Mouse (Mus musculus): ENCODE data around the gene Bsx. TPM values are rescaled to one million over a fixed set of nuclear protein-coding genes. Genes with fewer than 3 reads are reported as not detected.

Bsx gene
- polyA plus RNA-seq (2015; fragmentation: Nextera tagmentation; extraction: Ambion mirVana): 0.91 and 2.9 TPM in 2 replicates

DNA sequence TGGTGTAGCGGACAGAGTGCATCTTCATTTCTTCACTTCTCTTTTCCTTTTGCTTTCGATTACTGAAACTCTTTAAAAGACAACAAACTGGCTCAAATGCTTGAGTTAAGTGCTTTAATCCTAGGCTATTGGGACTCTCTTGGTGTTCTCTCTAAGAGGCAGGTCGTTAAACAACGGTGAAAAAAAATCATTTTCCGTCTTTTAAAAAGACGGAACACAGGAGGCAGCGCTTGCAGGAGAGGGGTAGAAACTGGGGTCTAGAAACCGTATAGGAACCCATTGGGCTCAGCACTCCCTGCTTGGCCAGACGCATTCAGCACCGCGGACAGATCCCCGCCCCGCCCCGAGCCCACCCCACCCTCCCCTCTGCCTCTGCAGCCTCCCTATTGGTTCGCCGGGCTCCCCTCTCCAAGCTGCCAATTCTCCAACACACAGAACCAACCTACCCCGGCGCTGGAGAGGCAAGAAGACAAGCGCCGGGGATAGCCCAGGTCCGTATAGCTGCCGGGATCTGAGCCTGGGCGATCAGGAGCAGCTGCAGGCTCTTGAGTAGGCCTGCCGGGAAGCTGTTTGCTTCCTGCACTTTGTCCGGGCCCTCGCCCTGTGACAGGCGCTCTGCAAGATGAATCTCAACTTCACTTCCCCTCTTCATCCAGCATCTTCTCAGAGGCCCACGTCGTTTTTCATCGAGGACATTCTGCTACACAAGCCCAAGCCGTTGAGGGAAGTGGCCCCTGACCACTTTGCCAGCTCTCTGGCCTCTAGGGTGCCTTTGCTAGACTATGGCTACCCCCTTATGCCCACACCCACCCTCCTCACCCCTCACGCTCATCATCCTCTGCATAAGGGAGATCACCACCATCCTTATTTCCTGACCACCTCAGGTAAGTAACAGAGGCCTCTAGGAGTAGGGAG, at the start of gene Bsx:
Gene Bsx (plus strand): TSS at position 572 of the 915 bp plus-strand sequence.
- Histone ChIP-seq H3K4me2 (replicated peaks) (0 out of 2 replicates have a peak within 1 kb of the TSS, but pooled peaks have one; percentile 14), H3K27ac (replicated peaks) (no peak within 1 kb of the TSS), H3K4me3 (0 out of 2 replicates have a peak within 1 kb of the TSS, but pooled peaks have one; percentile 10), H3K27me3 (peaks cover 88% of the 10 kb centered on the region), H3K36me3 (no peaks in the 10 kb centered on the region), H3K9ac (replicated peaks) (no peak within 1 kb of the TSS), H3K9me3 (no peaks in the 10 kb centered on the region), H3K4me1 (peaks cover 30% of the 10 kb centered on the region)
- 0 out of 2 replicates have a peak, but pooled peaks have one; percentile 60 for ATAC-seq (replicated peaks)
- WGBS: 2% methylated on average over 32 of the region's 32 CpGs

DNA sequence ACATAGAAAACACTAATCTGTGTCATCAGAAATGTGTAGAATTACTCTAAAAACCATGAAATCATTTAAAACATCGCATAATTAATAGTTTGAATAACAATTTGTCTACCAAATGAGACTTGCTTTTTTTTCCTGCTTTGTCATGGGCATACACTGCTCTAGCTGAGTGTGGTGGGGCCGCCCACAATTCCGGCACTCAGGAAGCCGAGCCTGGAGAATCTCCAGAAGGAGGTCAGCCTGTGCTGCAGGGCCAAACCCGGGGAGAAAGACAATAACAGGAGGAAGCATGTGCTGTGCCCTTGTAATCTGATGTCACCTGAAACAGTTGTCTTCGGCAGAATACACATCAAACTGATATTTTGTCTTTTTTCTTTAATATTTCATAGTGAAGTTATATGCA, 48.3 kb upstream of the Bsx start:
- no peak for ATAC-seq (replicated peaks)
- WGBS: 52% methylated on average over 6 of the region's 6 CpGs
- H3K4me2 ChIP-seq (replicated peaks): no peak overlapping the region
- H3K4me1 ChIP-seq: peaks cover 12% of the 10 kb centered on the region
- H3K9ac ChIP-seq (replicated peaks): no peak overlapping the region
- H3K27me3 ChIP-seq: no peaks in the 10 kb centered on the region
- no peak overlapping the region for H3K27ac ChIP-seq (replicated peaks)
- H3K4me3 ChIP-seq: no peak overlapping the region
- no peaks in the 10 kb centered on the region for H3K36me3 ChIP-seq
- H3K9me3 ChIP-seq: no peaks in the 10 kb centered on the region

DNA sequence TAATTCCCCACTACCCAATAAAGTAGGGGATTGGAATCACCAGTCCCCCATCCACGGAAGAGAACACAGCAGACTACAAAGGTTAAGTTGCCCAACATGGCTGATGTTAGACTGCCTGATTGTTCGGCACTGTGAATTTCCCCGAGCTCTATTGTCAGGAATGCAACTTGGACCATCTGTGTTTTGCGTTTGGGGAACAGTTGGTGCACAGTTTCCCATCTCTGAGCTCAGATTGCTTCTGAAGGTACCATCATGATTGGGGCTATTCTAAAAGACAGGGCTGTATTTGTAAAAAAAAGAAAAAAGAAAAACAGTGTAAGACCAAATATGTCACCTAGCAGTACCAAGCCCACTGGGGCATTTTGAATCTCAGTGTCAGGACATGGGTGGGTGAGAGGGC, 46.6 kb upstream of the Bsx start:
- no peak for ATAC-seq (replicated peaks)
- Histone ChIP-seq H3K9ac (replicated peaks) (no peak overlapping the region), H3K4me2 (replicated peaks) (no peak overlapping the region), H3K9me3 (no peaks in the 10 kb centered on the region), H3K27ac (replicated peaks) (no peak overlapping the region), H3K4me1 (no peaks in the 10 kb centered on the region), H3K36me3 (no peaks in the 10 kb centered on the region), H3K4me3 (no peak overlapping the region), H3K27me3 (no peaks in the 10 kb centered on the region)
- WGBS: 66% methylated on average over 4 of the region's 4 CpGs

DNA sequence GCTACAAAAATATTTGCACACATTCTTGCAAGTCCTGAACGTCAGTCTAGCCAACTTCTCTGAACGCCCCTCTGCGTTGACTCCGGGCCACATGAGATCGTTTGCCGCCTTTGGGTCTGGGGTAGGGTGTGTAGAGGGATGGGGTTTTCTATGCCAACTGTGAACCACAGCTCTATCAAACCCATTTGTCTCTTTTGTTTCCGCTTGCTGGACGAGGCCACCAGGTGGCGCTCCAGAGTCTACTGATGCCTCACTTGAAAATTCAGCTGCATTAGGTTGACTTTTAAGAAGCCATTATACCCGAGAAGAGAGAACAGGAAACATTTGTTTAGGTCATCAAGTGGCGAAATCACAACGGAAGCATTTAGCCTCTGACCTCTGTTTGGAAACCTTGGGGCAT, 39.4 kb upstream of the Bsx start:
- ATAC-seq (replicated peaks): 0 out of 2 replicates have a peak, but pooled peaks have one; percentile 29
- Histone ChIP-seq H3K4me3 (no peak overlapping the region), H3K4me2 (replicated peaks) (no peak overlapping the region), H3K9ac (replicated peaks) (no peak overlapping the region), H3K27me3 (no peaks in the 10 kb centered on the region), H3K27ac (replicated peaks) (no peak overlapping the region), H3K4me1 (no peaks in the 10 kb centered on the region), H3K36me3 (no peaks in the 10 kb centered on the region), H3K9me3 (no peaks in the 10 kb centered on the region)
- WGBS: 5% methylated on average over 12 of the region's 12 CpGs

DNA sequence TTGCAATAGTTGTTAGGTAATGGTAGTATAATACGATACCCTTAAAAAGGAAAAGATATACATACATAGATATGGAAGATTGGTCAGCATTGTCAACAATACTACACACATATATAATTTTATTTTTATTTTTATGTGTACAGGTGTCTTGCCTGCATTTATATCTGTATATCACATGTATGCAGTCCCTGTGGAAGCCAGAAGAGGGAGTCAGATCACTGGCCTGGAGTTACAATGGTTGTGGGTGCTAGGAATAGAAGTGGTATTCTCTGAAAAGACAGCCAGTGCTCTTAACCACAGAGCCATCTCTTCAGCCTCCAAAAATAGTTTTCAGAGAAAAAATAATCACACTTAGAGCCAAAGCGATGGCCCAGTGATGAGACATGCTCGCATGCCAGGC, 37.2 kb upstream of the Bsx start:
- WGBS: 91% methylated on average over 3 of the region's 3 CpGs
- no peak for ATAC-seq (replicated peaks)
- H3K4me3 ChIP-seq: no peak overlapping the region

DNA sequence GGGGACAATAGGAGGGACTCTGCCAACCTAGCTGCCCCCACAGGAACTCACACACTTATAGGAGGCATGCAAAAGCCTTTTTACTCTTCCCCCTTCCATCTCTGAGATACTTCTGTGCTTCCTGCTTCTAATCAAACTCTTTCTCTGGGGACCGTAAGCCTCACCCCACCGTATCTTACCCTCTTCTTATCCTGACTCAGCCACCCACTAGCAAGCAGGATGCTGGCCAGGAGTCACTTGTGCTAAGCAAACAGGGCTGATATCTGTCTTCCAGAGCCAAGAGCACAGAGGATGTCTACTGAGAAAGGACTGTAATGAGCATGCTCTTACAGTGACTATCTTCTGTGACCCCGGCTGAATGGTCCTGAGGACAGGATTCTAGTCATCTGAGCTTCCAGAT, 34.3 kb upstream of the Bsx start:
- H3K4me3 ChIP-seq: no peak overlapping the region

More for the DNA sequence above, 37.2 kb upstream of the Bsx start:
- no peaks in the 10 kb centered on the region for H3K4me1 ChIP-seq
- H3K36me3 ChIP-seq: no peaks in the 10 kb centered on the region
- H3K27me3 ChIP-seq: no peaks in the 10 kb centered on the region
- no peak overlapping the region for H3K4me2 ChIP-seq (replicated peaks)
- H3K9ac ChIP-seq (replicated peaks): no peak overlapping the region
- no peaks in the 10 kb centered on the region for H3K9me3 ChIP-seq
- no peak overlapping the region for H3K27ac ChIP-seq (replicated peaks)

DNA sequence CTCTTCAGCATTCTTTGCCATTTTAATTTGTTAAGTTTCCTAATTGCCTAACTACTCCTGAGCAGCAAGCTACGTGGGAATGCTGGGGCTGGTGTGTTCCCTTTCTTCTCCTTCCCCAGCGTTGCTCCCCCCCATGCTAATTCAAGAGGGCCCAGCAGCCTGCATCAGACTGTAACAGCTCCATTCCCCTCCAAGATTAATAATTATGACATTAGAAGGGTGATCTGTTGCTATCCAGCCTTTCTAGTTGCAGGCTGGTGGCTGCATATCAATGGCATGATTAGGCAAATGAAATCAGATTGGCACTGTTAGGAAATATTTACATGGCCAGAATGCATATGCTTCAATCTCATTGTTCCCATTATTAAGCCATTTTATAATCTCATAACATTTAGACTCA, 22.4 kb upstream of the Bsx start:
- no peaks in the 10 kb centered on the region for H3K9me3 ChIP-seq
- WGBS: 13% methylated on average over 2 of the region's 2 CpGs
- H3K4me3 ChIP-seq: no peak overlapping the region
- ATAC-seq (replicated peaks): no peak
- H3K36me3 ChIP-seq: no peaks in the 10 kb centered on the region
- no peak overlapping the region for H3K4me2 ChIP-seq (replicated peaks)
- H3K4me1 ChIP-seq: 0 out of 2 replicates have a peak, but pooled peaks cover 2% of the 10 kb centered on the region
- no peak overlapping the region for H3K27ac ChIP-seq (replicated peaks)
- no peak overlapping the region for H3K9ac ChIP-seq (replicated peaks)
- H3K27me3 ChIP-seq: peaks cover 29% of the 10 kb centered on the region; the same call in 1 of the 2 replicates

More for the DNA sequence above, 34.3 kb upstream of the Bsx start:
- no peak for ATAC-seq (replicated peaks)
- Histone ChIP-seq H3K27ac (replicated peaks) (no peak overlapping the region), H3K9ac (replicated peaks) (no peak overlapping the region), H3K9me3 (no peaks in the 10 kb centered on the region), H3K4me2 (replicated peaks) (no peak overlapping the region), H3K36me3 (no peaks in the 10 kb centered on the region), H3K27me3 (no peaks in the 10 kb centered on the region), H3K4me1 (no peaks in the 10 kb centered on the region)
- 93% methylated on average over 3 of the region's 3 CpGs for WGBS

DNA sequence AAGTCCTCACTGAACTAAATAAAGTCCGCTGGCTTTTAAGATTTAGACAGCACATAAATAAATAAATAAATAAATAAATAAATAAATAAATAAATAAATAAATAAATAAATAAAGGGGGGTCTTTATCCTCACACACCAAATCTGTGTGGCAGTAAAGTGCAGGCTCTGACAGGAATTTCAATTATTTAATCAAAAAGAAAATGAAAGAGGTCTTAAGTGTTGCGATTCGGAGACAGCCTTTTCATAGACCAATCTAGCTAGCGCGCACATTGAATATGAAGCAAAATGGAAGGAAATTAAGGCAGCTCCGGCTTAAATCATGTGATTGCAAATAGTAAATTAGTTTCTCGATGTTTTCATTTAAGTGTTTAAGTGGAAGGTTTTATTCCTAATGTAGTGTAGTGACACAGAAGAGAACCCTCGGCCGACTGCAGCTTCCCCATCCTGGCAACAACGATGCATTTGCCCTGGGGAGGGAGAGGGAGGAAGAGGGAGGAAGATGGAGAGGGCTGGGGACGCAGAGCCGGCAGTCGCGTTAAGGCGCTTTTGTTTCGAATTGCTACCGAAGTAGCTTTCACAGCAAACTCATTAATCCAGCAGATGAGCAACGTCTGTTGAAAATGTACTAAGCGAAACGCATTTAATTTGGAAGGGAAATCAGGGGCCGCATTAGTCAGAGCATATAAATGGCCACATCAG, 15.3 kb upstream of the Bsx start:
- Histone ChIP-seq H3K4me2 (replicated peaks) (peak overlapping the region; percentile 49), H3K9ac (replicated peaks) (peak overlapping the region; percentile 19), H3K27me3 (peaks cover 77% of the 10 kb centered on the region), H3K36me3 (no peaks in the 10 kb centered on the region), H3K4me3 (peak overlapping the region; percentile 30), H3K4me1 (peaks cover 4% of the 10 kb centered on the region; the same call in 1 of the 2 replicates), H3K9me3 (no peaks in the 10 kb centered on the region), H3K27ac (replicated peaks) (no peak overlapping the region)
- peak; percentile 71; the same call in 1 of the 2 replicates for ATAC-seq (replicated peaks)
- WGBS: 2% methylated on average over 21 of the region's 21 CpGs

DNA sequence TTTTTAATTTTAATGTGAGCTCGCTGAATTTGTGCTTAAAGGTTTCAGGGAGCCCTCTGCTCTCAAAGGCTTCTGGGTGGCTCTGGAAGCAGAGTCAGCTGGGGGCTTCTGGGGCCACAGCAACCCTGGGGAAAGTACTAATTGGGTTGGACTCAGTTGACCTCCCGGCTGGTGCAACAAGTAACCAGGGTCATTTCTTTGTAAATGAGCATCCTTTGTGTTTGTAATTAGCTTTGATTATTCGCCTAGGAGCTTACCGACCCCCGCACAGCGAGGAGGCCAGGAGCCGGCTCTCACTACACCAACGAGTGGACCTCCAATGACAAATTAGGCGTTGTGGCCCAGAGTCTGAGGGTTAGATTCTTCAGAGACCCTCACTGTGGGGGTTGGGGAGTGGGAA, 14.7 kb upstream of the Bsx start:
- H3K9ac ChIP-seq (replicated peaks): no peak overlapping the region

DNA sequence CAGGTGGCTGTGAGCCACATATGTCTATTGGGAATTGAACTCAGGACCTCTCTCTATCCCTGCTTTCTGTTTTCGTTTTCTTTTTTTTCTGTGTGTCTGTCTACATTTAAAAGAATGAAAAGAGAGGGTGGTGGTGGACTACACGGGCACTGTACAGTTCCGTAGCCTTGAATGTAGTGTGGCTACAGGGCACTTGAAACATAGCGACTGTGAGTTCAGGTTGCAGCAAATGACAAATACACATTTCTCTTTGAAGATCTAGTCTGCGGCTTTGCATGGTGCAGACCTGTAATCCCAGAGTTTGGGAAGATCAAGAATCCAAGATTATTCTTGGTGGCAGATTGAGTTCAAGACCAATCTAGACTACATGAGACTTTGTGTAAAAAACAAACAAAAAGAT, 3.6 kb upstream of the Bsx start:
- peaks cover 15% of the 10 kb centered on the region for H3K4me1 ChIP-seq
- H3K4me2 ChIP-seq (replicated peaks): no peak overlapping the region
- H3K9me3 ChIP-seq: no peaks in the 10 kb centered on the region
- H3K9ac ChIP-seq (replicated peaks): no peak overlapping the region
- no peak overlapping the region for H3K4me3 ChIP-seq
- H3K27me3 ChIP-seq: peaks cover 72% of the 10 kb centered on the region
- no peaks in the 10 kb centered on the region for H3K36me3 ChIP-seq
- H3K27ac ChIP-seq (replicated peaks): no peak overlapping the region
- no peak for ATAC-seq (replicated peaks)
- 81% methylated on average over 5 of the region's 5 CpGs for WGBS

More for the DNA sequence above, 14.7 kb upstream of the Bsx start:
- peak overlapping the region; percentile 30 for H3K4me3 ChIP-seq
- H3K4me1 ChIP-seq: peaks cover 4% of the 10 kb centered on the region; the same call in 1 of the 2 replicates
- H3K27me3 ChIP-seq: peaks cover 78% of the 10 kb centered on the region
- no peak overlapping the region for H3K27ac ChIP-seq (replicated peaks)
- WGBS: 1% methylated on average over 9 of the region's 9 CpGs
- peak overlapping the region; percentile 49 for H3K4me2 ChIP-seq (replicated peaks)
- 0 out of 2 replicates have a peak, but pooled peaks have one; percentile 41 for ATAC-seq (replicated peaks)
- no peaks in the 10 kb centered on the region for H3K36me3 ChIP-seq
- H3K9me3 ChIP-seq: no peaks in the 10 kb centered on the region

DNA sequence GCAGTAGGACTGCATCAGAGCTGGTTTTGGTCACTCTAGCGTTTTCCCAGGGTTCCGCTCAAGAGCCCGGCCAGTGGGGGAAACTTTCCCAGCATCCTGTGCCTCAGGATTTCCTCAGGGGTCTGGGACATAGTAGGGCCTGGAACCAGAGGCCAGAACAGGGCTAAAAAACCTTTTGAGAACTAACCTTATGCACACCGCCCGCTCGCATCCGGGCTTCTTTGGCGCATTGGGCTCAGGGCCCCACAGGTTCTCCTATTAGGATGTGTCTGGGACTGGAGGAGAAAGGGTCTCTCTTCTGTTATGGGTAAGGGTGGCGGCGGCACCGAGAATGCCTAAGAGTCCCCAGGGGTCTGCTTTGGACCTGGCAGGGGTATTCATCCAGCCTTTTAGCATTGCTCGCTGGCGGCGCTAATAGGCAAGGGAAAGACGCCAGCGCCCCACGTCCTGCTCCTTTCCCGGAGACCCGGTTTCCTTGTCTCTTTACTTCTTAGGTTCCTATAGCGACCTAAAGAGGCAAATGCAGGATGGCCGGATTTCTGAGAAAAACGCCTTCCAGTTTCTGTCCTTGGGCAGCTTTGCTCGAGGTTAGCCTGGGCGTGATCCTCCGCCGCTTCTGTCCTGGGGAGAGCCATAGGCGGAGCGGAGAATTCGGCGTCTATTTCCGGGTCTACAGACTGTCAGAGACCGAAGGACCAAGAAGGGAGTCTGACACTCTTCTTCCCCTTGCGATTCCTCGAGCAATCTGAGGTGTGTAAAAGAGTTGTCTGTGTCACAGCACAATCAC, 2.4 kb upstream of the Bsx start:
- H3K4me3 ChIP-seq: 0 out of 2 replicates have a peak overlapping the region, but pooled peaks have one; percentile 14
- peaks cover 79% of the 10 kb centered on the region for H3K27me3 ChIP-seq
- no peak for ATAC-seq (replicated peaks)

More for the DNA sequence above, 2.4 kb upstream of the Bsx start:
- Histone ChIP-seq H3K27ac (replicated peaks) (no peak overlapping the region), H3K4me1 (peaks cover 19% of the 10 kb centered on the region), H3K36me3 (no peaks in the 10 kb centered on the region), H3K9ac (replicated peaks) (no peak overlapping the region), H3K9me3 (no peaks in the 10 kb centered on the region), H3K4me2 (replicated peaks) (peak overlapping the region; percentile 22; the same call in 1 of the 2 replicates)
- 1% methylated on average over 34 of the region's 34 CpGs for WGBS
